Mouse (Mus musculus): ENCODE data around the gene Topaz1. TPM values are rescaled to one million over a fixed set of nuclear protein-coding genes. Genes with fewer than 3 reads are reported as not detected.
A peak's percentile ranks its signal among the peaks of the same experiment; 100 is the strongest.

Gene Topaz1
- total and polyA plus RNA-seq, 2 experiments from 2014 or later: not detected

GRCm38 (mm10) chr9:122785231-122785630, 38.1 kb downstream of the Topaz1 start:
- Histone ChIP-seq H3K4me3 (ENCODE audit: low read depth, low read length) (no peak overlapping the region), H3K27ac (ENCODE audit: low read depth) (no peak overlapping the region), H3K9ac (replicated peaks; ENCODE audit: low read depth, low read length) (no peak overlapping the region), H3K4me1 (ENCODE audit: control insufficient read depth, insufficient read depth) (no peaks in the 10 kb centered on the region), H3K27me3 (ENCODE audit: control insufficient read depth, insufficient read depth, low read length) (no peaks in the 10 kb centered on the region), H3K9me3 (replicated peaks; ENCODE audit: control insufficient read depth, low read length) (no peaks in the 10 kb centered on the region), H3K36me3 (replicated peaks; ENCODE audit: control insufficient read depth, insufficient read depth, low read length) (no peaks in the 10 kb centered on the region), H3K4me2 (ENCODE audit: low read depth, low read length) (no peak overlapping the region)
- DNase-seq (ENCODE audit: low spot score) (no peak), ATAC-seq (ENCODE audit: insufficient read depth, low read depth) (no peak)
- WGBS: 68% methylated on average over 5 of the region's 5 CpGs
- TF ChIP-seq CTCF (IDR thresholded peaks at IDR 0.05; ENCODE audit: low read depth): no peak
- TF ChIP-seq EP300 (IDR thresholded peaks at IDR 0.05; ENCODE audit: low read depth): no peak

- Histone ChIP-seq H3K27ac (ENCODE audit: low read depth) (no peak overlapping the region), H3K4me1 (ENCODE audit: control insufficient read depth, insufficient read depth) (no peaks in the 10 kb centered on the region), H3K4me3 (ENCODE audit: low read depth, low read length) (no peak overlapping the region), H3K9me3 (replicated peaks; ENCODE audit: control insufficient read depth, low read length) (no peaks in the 10 kb centered on the region), H3K4me2 (ENCODE audit: low read depth, low read length) (no peak overlapping the region), H3K9ac (replicated peaks; ENCODE audit: low read depth, low read length) (no peak overlapping the region), H3K27me3 (ENCODE audit: control insufficient read depth, insufficient read depth, low read length) (no peaks in the 10 kb centered on the region), H3K36me3 (replicated peaks; ENCODE audit: control insufficient read depth, insufficient read depth, low read length) (no peaks in the 10 kb centered on the region)
- no peak for DNase-seq (ENCODE audit: low spot score)
- TF ChIP-seq EP300 (IDR thresholded peaks at IDR 0.05; ENCODE audit: low read depth) (no peak), CTCF (IDR thresholded peaks at IDR 0.05; ENCODE audit: low read depth) (no peak)
- no peak for ATAC-seq (ENCODE audit: insufficient read depth, low read depth)
- 77% methylated on average over 1 of the region's 1 CpGs for WGBS
Observed at GRCm38 (mm10) chr9:122786534-122786933, 39.4 kb downstream of the Topaz1 start.

GRCm38 (mm10) chr9:122805053-122805844, 58.1 kb downstream of the Topaz1 start, which contains the start of gene Tcaim:
Gene Tcaim, plus strand, starts transcription at chr9:122805539.
- peak within 1 kb of the TSS; percentile 71 for H3K4me2 ChIP-seq (ENCODE audit: low read depth, low read length)
- no peaks in the 10 kb centered on the region for H3K27me3 ChIP-seq (ENCODE audit: control insufficient read depth, insufficient read depth, low read length)
- H3K9ac ChIP-seq (replicated peaks; ENCODE audit: low read depth, low read length): peak within 1 kb of the TSS; percentile 68
- H3K4me1 ChIP-seq (ENCODE audit: control insufficient read depth, insufficient read depth): peaks cover 9% of the 10 kb centered on the region; the same call in 1 of the 2 replicates
- ATAC-seq (ENCODE audit: insufficient read depth, low read depth) (peak; percentile 98), DNase-seq (ENCODE audit: low spot score) (peak; percentile 92)
- H3K36me3 ChIP-seq (replicated peaks; ENCODE audit: control insufficient read depth, insufficient read depth, low read length): no peaks in the 10 kb centered on the region
- H3K4me3 ChIP-seq (ENCODE audit: low read depth, low read length): peak within 1 kb of the TSS; percentile 59
- no peaks in the 10 kb centered on the region for H3K9me3 ChIP-seq (replicated peaks; ENCODE audit: control insufficient read depth, low read length)
- peak within 1 kb of the TSS; percentile 89 for H3K27ac ChIP-seq (ENCODE audit: low read depth)
- TF ChIP-seq CTCF (IDR thresholded peaks at IDR 0.05; ENCODE audit: low read depth): no peak
- no peak for TF ChIP-seq EP300 (IDR thresholded peaks at IDR 0.05; ENCODE audit: low read depth)
- WGBS: 5% methylated on average over 42 of the region's 42 CpGs

- peak overlapping the region; percentile 68 for H3K9ac ChIP-seq (replicated peaks; ENCODE audit: low read depth, low read length)
- no peaks in the 10 kb centered on the region for H3K36me3 ChIP-seq (replicated peaks; ENCODE audit: control insufficient read depth, insufficient read depth, low read length)
- H3K27ac ChIP-seq (ENCODE audit: low read depth): peak overlapping the region; percentile 89
- DNase-seq (ENCODE audit: low spot score): no peak
- H3K27me3 ChIP-seq (ENCODE audit: control insufficient read depth, insufficient read depth, low read length): no peaks in the 10 kb centered on the region
- peaks cover 13% of the 10 kb centered on the region; the same call in 1 of the 2 replicates for H3K4me1 ChIP-seq (ENCODE audit: control insufficient read depth, insufficient read depth)
- H3K9me3 ChIP-seq (replicated peaks; ENCODE audit: control insufficient read depth, low read length): no peaks in the 10 kb centered on the region
- H3K4me3 ChIP-seq (ENCODE audit: low read depth, low read length): peak overlapping the region; percentile 59
- H3K4me2 ChIP-seq (ENCODE audit: low read depth, low read length): peak overlapping the region; percentile 71
- 7% methylated on average over 10 of the region's 10 CpGs for WGBS
- no peak for ATAC-seq (ENCODE audit: insufficient read depth, low read depth)
- no peak for TF ChIP-seq EP300 (IDR thresholded peaks at IDR 0.05; ENCODE audit: low read depth)
- TF ChIP-seq CTCF (IDR thresholded peaks at IDR 0.05; ENCODE audit: low read depth): no peak
Observed at GRCm38 (mm10) chr9:122805845-122806341, 58.7 kb downstream of the Topaz1 start.

GRCm38 (mm10) chr9:122807186-122807585, 60.0 kb downstream of the Topaz1 start:
- Histone ChIP-seq H3K27me3 (ENCODE audit: control insufficient read depth, insufficient read depth, low read length) (no peaks in the 10 kb centered on the region), H3K36me3 (replicated peaks; ENCODE audit: control insufficient read depth, insufficient read depth, low read length) (no peaks in the 10 kb centered on the region), H3K4me2 (ENCODE audit: low read depth, low read length) (no peak overlapping the region), H3K9ac (replicated peaks; ENCODE audit: low read depth, low read length) (no peak overlapping the region), H3K4me3 (ENCODE audit: low read depth, low read length) (no peak overlapping the region), H3K4me1 (ENCODE audit: control insufficient read depth, insufficient read depth) (peaks cover 13% of the 10 kb centered on the region; the same call in 1 of the 2 replicates), H3K9me3 (replicated peaks; ENCODE audit: control insufficient read depth, low read length) (no peaks in the 10 kb centered on the region), H3K27ac (ENCODE audit: low read depth) (no peak overlapping the region)
- TF ChIP-seq CTCF (IDR thresholded peaks at IDR 0.05; ENCODE audit: low read depth) (no peak), EP300 (IDR thresholded peaks at IDR 0.05; ENCODE audit: low read depth) (no peak)
- no peak for DNase-seq (ENCODE audit: low spot score)
- no peak for ATAC-seq (ENCODE audit: insufficient read depth, low read depth)
- 87% methylated on average over 2 of the region's 2 CpGs for WGBS
